Mouse (Mus musculus): Measurements from ENCODE around the gene Hist1h2be.
"Not testable (repeated sequence)": the region's sequence is repeated elsewhere in the genome, so short reads cannot be mapped to it uniquely, and the experiment has no call there.

Gene Hist1h2be

DNA sequence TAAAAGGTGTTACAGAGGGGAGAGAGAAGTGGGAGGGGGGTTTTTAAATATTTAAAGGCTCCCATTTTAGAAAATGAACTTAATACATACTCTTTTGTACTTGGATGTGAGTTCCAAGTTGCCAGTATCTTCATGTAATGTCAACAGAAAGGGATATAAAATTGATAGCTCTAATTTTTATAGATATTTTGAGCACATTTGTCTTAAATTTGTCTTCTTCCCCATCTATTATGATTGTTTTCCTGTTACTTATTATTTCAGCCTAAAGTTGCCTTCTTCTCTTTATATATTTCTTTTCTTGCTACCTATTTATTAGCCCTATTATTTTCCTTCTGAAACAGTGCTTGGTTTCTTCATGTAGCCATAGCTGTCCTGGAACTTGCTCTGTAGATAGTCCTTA lies 68.0 kb downstream of the Hist1h2be start, which contains the start of gene Hist1h1d:
Gene Hist1h1d (plus strand): TSS at position 301 of the 400 bp plus-strand sequence.
- intact Hi-C loops (cut with DNase I) = no loop called here

DNA sequence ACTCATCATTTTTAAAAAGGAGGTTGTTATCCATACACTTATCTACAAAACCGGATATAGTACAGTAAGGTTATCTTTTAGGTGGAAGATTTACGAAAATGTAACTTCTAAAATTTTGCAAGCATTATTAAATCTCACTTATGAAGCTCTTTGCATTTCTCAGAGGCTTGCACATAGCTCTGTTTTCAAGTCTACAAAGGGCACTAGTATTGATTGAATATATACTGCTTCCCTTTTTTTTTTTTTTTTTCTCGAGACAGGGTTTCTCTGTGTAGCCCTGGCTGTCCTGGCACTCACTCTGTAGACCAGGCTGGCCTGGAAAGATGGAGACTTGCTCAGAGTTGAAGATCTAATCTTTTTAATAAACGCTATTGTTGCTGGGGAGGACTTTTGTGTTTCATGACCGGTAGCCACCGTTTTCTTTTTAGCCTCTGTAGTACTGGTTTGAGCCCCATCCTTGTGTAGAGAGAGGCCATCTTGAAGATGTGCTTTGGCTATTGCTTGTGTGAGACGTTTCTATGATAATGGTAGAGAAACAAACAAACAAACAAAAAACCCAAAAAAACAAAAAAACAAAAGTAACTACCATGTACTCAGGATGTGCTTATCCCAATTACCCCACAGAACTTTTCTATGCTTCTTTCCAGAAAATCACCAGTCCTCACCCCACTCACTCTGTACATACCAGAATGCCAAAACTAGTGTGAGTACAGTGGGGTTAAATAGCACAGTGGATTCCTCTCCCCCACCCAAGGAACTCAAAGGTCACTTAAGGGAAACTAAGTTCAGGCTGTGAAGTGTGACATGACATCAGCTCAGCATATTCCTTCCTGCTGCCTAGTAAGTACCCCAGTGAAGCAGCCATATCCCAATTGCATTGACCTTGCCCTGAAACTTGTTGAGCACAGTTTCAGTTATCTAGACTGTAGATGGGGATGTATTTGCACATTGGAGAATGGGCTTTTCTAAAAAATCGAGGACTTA lies 68.7 kb downstream of the Hist1h2be start:
- intact Hi-C loops (cut with DNase I) = no loop called here

DNA sequence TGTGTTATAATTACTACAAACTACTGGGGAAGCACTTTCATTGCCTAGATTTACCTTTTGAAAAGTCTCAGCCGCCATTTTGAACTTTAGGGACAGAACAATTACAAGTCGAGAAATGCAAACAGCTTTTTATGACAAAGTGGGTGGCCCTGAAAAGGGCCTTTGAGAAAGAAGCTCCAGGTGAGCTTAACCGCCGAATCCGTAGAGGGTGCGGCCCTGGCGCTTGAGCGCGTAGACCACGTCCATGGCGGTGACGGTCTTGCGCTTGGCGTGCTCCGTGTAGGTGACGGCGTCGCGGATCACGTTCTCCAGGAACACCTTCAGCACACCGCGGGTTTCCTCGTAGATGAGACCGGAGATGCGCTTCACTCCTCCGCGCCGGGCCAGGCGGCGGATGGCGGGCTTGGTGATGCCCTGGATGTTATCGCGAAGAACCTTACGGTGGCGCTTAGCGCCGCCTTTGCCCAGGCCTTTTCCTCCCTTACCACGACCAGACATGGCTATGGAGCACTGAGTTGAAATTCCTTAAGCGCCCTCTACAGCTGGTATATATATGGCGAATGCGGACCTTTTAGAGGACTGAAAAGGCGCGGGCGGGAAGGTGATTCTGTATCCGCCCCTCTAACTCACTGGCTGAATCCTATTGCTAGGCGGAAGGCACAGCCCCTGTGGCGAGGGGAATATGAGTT lies 69.6 kb downstream of the Hist1h2be start, which contains the start of gene Hist1h4f:
Gene Hist1h4f (minus strand): TSS at position 503 of the 689 bp plus-strand sequence.
- intact Hi-C loops (cut with DNase I) = not testable (repeated sequence)

DNA sequence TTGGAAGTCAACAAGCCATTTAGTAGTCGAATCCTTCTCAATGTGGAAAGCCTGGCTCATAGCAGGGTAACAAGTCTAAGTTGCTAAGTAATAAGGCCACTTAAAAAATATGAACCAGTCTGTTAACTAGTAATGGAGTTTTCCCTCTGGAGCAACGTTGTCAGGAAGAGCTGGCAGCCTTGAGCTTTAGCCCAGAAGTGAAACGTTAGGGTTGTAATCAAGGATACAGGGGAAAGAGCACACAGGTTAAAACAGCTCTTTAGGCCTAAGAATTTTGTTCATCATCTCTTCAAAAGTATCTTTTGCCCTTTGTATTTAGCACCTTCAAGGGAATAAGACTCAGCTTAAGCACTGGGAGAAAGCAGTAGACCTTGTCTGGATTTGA lies 70.2 kb downstream of the Hist1h2be start:
- intact Hi-C loops (cut with DNase I) = no loop called here

DNA sequence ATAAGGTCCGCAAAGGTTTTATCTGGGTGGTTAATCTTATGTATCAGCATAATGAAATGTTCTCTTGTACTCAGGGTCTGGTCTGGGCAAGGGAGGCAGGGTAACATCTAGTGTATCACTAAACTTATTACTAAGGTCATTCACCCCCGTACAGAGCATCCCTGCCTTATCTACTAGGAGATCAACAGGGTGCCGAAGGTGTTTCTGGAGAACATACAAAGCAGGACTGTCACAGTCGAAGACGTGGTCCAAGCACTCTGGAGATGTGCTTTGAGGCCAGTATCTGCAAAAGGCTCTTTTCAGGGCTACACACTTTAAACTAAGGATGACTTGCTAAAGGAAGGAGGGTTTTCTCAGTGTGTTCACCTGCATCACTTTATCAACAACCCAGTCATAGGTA lies 74.2 kb downstream of the Hist1h2be start:
- intact Hi-C loops (cut with DNase I) = no loop called here

DNA sequence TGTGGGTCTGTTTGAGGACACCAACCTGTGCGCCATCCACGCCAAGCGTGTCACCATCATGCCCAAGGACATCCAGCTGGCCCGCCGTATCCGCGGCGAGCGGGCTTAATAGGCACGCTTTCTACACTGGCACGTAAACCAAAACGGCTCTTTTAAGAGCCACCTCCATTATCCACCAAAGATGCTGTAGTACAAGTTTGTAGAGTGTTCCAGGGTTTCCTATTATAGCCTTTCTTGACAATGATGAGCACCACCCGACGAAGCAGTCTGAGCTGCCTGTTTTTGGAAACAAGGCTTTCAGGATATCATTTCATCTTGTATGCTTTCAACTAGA lies 76.2 kb downstream of the Hist1h2be start:
- intact Hi-C loops (cut with DNase I) = not testable (repeated sequence)

DNA sequence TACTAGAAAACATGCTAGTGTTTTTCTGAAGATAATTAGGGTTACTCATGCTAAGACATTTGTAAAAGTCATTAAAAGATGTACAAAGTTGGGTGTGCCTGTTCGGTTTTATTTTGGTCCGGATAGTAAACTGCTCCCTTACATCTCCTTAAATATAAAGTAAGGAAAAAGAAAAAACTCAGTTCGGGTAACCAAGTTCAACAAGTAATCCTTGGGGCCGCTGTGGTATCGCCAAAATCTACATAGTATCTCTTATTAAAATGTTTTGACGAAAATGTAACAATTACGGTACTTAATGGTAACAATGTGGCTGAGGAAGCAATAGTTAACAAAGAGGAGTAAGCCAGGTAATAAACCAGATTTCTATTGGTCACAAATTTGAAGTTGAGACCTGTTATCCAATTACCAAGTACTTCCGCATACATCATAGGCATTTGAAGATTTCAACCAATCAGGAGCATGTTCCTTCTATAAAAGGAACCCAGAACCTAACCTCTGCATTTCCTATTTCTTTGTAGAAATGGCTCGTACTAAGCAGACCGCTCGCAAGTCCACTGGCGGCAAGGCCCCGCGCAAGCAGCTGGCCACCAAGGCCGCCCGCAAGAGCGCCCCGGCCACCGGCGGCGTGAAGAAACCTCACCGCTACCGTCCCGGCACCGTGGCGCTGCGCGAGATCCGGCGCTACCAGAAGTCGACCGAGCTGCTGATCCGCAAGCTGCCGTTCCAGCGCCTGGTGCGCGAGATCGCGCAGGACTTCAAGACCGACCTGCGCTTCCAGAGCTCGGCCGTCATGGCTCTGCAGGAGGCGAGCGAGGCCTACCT lies 76.7 kb downstream of the Hist1h2be start, which contains the start of gene Hist1h3f:
Gene Hist1h3f (plus strand): TSS at position 88 of the 822 bp plus-strand sequence.
- intact Hi-C loops (cut with DNase I) = no loop called here

DNA sequence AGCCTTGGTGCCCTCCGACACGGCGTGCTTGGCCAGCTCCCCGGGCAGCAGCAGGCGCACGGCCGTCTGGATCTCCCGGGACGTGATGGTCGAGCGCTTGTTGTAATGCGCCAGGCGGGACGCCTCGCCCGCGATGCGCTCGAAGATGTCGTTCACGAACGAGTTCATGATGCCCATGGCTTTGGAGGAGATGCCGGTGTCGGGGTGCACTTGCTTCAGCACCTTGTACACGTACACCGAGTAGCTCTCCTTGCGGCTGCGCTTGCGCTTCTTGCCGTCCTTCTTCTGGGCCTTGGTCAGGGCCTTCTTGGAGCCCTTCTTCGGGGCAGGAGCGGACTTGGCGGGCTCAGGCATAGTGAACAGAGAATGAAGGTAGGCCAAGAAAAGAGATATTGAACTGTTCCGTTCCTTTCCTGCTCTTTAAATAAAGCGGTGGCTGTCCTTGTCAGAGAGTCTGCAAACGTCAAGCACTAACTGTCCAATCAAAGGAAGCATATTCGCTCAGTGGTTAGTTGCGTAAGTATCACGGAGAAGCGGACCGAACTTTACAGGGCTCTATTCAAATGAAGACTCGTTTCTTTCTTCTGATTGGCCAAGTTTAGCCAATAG lies 77.8 kb downstream of the Hist1h2be start, which contains the start of gene Hist1h2bh:
Gene Hist1h2bh (minus strand): TSS at position 394 of the 609 bp plus-strand sequence.
- intact Hi-C loops (cut with DNase I) = not testable (repeated sequence)

DNA sequence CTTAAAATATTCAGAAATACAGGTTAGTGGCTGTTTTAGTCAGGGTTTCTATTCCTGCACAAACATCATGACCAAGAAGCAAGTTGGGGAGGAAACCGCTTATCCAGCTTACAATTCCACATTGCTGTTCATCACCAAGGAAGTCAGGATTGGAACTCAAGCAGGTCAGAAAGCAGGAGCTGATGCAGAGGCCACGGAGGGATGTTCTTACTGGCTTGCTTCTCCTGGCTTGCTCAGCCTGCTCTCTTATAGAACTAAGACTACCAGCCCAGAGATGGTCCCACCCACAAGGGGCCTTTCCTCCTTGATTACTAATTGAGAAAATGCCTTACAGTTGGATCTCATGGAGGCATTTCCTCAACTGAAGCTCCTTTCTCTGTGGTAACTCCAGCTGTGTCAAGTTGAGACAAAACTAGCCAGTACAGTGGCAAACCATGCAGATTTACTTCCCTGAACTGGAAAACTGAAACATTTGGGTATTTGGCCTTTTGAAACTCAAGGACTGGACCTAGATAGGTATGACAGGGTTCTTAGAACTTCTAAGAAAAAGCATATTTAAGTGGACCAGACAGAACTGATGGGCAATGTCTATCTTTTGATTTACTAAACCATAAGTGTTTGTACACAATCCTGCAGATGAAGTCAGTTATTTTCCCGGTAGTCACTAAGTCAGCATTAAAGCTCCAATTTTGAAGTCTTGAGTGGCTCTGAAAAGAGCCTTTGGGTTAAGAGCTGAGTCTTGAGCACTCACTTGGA lies 78.5 kb downstream of the Hist1h2be start:
- intact Hi-C loops (cut with DNase I) = not testable (repeated sequence)

DNA sequence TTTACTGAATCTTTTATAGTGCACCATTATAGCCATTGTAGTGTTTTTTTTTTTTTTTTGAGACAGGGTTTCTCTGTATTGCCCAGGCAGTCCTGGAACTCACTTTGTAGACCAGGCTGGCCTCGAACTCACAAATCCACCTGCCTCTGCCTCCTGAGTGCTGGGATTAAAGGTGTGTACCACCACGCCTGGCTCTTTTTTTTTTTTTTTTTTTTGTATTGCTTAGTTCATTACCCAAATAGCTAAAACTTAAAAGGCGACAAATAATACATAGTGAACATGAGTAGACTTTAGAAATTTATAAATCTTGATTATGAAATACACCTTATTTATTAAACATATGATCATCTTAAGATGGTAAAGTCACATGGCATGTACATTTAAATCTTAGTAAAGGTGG lies 79.4 kb downstream of the Hist1h2be start:
- intact Hi-C loops (cut with DNase I) = no loop called here

DNA sequence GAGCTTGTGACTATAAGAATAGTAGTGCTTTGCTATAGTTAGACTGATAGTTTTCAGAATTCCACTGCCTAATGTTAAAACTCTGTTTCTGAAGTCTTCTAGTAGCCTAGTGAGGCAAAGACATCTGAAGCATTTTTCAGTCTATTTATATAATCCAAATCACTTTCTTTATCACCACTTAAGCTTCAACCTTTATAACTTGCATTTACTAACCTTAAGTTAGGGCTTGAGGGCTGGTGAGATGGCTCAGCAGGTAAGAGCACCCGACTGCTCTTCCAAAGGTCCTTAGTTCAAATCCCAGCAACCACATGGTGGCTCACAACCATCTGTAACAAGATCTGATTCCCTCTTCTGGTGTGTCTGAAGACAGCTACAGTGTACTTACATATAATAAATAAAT lies 81.1 kb downstream of the Hist1h2be start:
- intact Hi-C loops (cut with DNase I) = not testable (repeated sequence)

DNA sequence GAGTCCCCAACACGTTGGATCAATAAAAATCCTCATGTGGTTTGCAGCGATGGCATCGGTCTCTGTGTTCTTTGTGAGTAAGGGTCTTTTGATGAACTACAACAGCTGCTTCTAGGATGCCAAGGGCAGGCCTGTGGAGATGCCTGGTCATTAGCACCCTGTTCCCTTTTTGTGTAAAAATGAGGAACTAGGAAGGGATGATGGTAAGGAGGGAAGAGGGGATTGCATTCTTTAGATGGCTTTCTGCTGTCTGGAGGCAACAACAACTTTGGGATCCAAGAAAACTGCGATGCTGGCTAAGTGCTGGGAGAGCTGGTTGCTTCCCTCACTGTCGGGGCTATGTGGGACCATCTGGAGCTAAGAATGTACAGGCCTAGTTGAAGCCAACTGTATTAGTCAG lies 82.7 kb downstream of the Hist1h2be start:
- intact Hi-C loops (cut with DNase I) = no loop called here

DNA sequence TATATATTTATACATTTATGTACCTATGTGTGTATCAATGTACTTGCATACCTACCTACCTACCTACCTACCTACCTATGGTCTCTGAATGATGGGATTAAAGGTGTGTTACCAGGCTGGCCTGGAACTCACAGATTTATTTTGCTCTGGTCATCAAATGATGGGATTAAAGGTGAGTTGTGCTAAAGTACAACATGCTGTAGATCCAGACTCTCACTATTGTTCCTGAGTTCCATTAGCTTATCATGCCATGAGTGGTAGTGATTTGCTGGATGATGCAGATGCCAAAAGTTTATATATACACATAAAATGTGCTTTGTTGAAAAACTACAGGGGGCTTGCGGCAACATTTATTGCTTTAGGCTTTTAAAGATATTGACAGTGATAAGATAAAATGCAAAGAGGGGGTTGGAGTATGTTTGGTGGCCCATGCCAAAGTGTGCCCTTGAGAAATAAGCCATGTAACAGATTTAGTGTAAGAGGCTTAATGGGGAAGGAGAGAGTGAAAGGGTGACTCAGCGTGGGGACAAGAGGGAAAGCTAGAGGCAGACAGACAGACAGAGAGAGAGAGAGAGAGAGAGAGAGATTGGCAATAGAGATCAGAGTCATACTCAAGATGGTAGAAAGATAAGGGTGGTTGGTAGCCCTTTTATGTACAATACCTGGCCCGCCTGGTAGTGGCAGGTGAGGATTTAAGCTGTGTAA lies 83.8 kb downstream of the Hist1h2be start:
- intact Hi-C loops (cut with DNase I) = no loop called here

DNA sequence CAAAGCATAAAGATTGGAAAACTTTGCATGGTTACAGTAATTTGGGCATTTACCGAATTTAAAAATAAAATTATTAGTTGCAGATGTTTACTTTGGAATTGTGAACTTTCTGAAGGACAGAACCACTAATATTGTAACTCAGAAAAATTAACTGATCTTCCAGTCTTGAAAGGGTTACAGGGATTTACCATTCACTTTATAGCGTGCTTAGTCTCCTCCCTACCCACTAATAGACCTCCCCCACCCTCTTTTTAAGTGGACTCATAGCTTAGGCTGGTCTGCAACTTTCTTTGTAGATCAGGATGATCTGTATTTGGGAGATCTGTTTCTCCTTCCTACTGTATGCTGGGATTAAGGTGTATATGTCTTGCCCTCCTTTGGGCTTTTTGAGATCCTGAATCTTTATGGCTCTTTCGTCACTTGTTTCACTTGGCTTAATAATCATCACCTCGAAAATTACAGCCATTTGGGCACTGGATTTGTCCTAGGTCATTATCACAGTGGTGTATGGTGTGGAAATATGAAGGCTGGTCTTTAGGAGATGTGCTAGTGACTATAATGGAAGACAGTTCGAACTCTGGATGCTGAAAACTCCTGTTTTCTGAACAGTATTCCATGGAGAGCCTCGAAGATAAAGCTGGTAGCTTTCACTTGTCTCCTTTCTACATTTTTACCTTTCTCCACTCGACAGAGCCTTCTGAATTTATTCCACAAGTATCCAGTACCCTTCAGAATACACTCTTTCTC lies 84.7 kb downstream of the Hist1h2be start:
- intact Hi-C loops (cut with DNase I) = no loop called here

DNA sequence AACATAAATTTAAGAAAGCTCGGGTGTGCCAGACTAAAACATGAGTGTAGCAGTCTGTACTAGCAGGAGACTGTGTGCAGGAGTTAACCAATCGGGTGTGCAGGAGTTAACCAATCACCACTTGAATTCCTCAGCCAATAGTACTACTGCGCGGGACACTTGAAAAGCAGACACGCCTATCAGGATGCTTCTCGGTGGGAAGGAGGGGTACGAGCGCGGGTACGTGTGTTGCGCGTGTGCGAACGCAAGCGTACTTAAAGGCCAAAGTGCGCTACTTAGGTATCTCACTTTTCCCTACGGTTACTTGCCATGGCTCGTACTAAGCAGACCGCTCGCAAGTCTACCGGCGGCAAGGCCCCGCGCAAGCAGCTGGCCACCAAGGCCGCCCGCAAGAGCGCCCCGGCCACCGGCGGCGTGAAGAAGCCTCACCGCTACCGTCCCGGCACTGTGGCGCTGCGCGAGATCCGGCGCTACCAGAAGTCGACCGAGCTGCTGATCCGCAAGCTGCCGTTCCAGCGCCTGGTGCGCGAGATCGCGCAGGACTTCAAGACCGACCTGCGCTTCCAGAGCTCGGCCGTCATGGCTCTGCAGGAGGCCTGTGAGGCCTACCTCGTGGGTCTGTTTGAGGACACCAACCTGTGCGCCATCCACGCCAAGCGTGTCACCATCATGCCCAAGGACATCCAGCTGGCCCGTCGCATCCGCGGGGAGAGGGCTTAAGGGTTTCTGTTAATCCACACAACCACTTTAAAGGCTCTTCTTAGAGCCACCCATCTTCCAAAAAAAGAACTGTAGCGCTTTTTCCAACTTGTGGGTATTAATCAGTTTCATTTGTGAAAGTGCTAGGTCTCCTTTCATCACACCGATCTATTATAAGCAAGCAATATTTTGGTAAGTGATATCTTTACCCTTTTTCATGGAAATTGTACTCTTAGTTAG lies 85.5 kb downstream of the Hist1h2be start, which contains the start of gene Hist1h3g:
Gene Hist1h3g (plus strand): TSS at position 286 of the 939 bp plus-strand sequence.
- intact Hi-C loops (cut with DNase I) = not testable (repeated sequence)

DNA sequence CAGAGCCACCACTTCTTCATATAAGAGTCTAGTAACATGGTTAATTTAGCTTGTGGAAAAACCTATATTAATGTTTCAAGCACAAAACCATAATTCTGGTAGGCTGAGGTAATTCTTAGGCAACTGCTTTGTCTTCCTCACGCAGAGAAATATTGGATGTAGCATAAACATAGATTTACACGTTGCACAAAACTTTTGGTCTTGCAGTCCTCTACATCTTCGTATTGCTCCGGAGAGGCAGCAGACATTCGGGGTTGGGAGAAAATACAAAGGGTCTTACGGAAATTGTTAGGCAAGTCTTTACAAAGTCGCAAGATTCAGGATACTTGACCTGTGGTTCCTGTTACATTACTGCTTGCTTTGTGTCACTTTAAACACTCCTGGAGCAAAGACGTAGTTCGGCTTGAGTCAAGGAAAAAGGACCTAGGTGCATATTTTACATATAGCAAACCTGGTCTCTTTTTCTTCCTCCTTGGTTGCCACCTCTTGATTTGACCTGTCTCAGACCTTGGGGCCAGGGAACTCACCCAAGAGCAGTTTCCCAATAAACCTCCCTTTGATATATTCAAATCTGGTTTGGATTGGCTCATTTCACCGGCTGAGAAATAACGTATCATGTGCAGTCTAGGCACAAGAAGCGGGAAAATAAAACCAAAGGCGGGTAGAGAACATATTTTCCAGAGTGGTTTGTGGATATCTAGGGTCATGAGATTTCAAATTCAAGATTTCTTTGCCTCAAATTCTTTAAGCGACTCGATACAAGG lies 86.4 kb downstream of the Hist1h2be start:
- intact Hi-C loops (cut with DNase I) = no loop called here

Data from adrenal gland (tissue).